Mouse (Mus musculus) embryo, embryonic 10.5 days (tissue): ENCODE measurements at regions not wholly inside any gene's neighbourhood (a gene's known extent, or its start where the extent isn't known, plus 50 kb on each side); places are given as distances from the start of the nearest gene placed in this dataset.
"Not testable (repeated sequence)": the region's sequence is repeated elsewhere in the genome, so short reads cannot be mapped to it uniquely, and the experiment has no call there.

Experiments used
- DNase-seq: peaks from one replicate; pipeline ENCODE4 v3.0.0-alpha.2; 2015; ENCODE audit warnings: low spot score

GRCm38 (mm10) chrX:15322207-15322839 lies 1111.4 kb downstream of the H2al1n start:
- DNase-seq: peak; percentile 75

- DNase-seq: no peak
These were observed 1112.0 kb downstream of the H2al1n start for GRCm38 (mm10) chrX:15322958-15323357.

GRCm38 (mm10) chrX:15365135-15365534 lies 1154.2 kb downstream of the H2al1n start:
- DNase-seq: not testable (repeated sequence)
